Mouse (Mus musculus) brown adipose tissue, adult 24 weeks (tissue): ENCODE data around the gene Cd6. TPM values are rescaled to one million over a fixed set of nuclear protein-coding genes. Genes with fewer than 3 reads are reported as not detected.

Source experiments
- H3K27ac ChIP-seq: fragments of 200-500 bp; replicated peaks from 2 replicates; pipeline ENCODE4 v1.5.1; 2012; ENCODE audit warnings: low read depth, mild to moderate bottlenecking, low read length
- H3K4me1 ChIP-seq: fragments of 200-500 bp; 2 replicates; pipeline ENCODE4 v1.6.1; 2012; ENCODE audit warnings: low read length, mixed read lengths; ENCODE audit not compliant: control insufficient read depth, insufficient read depth, insufficient read length
- H3K4me3 ChIP-seq: fragments of 200-500 bp; 2 replicates; pipeline ENCODE4 v1.5.1; 2012; ENCODE audit warnings: low read depth, mild to moderate bottlenecking, low read length, moderate library complexity; ENCODE audit not compliant: insufficient read depth
- polyA plus RNA-seq: library from polyadenylated mRNA; stranded (reverse); fragments of >200 nt; gene quantifications from 2 replicates; pipeline ENCODE4 v1.2.4, GENCODE M21; 2012; ENCODE audit not compliant: missing spikeins, insufficient read depth, insufficient read length

Cd6 gene
- polyA plus RNA-seq, 1 experiment = not detected

DNA sequence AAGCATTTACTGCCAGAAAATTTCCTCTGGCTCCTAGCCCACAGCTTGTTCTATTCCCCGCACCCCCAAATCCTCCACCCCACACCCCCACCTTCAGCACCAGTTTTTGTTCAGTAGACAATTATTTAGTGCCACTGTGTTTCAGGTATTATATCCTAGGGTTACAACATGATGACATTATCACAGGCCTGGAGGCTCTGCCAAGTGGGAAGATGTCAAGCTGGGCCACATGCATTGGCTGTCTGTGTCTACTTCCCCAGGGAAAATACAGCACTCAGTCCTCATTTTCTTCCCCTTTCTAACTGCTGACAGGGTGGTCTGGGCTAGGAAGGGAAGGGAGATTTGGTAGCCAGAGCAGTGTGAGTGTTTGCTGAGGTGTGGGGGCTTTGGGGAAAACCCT, 34.9 kb downstream of the Cd6 start:
- no peak overlapping the region for H3K4me3 ChIP-seq
- H3K4me1 ChIP-seq = no peaks in the 10 kb centered on the region
- H3K27ac ChIP-seq = no peak overlapping the region

DNA sequence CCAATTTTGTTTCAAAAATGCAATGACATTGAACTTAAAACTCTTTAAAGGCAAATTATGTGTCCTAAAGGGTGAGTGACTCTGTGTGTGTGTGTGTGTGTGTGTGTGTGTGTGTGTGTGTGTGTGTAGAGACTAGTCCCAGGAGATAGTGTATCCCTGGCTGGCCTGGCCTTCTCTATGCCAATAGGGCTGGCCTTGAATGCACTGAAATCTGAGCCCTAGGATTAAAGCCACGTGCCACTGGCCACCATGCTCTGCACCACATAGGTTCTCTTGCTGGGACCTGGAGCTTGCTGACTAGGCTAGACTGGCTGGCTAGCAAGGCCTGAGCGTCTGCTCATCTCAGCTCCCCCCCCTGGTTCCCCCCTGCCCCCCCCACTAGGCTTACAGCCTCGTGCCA, 36.8 kb downstream of the Cd6 start:
- no peak overlapping the region for H3K27ac ChIP-seq

DNA sequence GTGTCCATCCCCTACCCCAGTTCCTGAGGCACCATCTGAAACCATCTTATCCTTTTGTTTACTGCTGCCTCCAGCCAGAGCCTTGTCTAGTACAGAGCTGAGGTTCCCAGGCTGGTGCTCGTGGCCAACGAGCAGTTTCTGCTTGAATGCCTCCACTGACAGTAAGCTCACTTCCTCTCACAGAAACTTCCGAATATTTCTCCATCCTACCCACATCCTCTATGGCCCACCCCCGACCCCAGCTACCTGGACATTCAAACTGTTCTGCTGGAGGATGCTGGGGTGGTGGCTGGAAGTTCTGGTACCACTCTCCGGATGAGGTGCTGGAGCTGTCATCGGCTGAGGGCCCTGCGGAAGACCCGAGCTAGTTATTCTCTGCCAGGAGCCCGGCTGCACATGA, 39.5 kb downstream of the Cd6 start:
- no peaks in the 10 kb centered on the region for H3K4me1 ChIP-seq
- H3K27ac ChIP-seq = no peak overlapping the region
- no peak overlapping the region for H3K4me3 ChIP-seq

More for the DNA sequence above, 36.8 kb downstream of the Cd6 start:
- H3K4me1 ChIP-seq = no peaks in the 10 kb centered on the region
- no peak overlapping the region for H3K4me3 ChIP-seq

- H3K4me1 ChIP-seq = no peaks in the 10 kb centered on the region
- no peak overlapping the region for H3K27ac ChIP-seq
- no peak overlapping the region for H3K4me3 ChIP-seq
Observed at GRCm38 (mm10) chr19:10788242-10788641, 41.6 kb downstream of the Cd6 start.

DNA sequence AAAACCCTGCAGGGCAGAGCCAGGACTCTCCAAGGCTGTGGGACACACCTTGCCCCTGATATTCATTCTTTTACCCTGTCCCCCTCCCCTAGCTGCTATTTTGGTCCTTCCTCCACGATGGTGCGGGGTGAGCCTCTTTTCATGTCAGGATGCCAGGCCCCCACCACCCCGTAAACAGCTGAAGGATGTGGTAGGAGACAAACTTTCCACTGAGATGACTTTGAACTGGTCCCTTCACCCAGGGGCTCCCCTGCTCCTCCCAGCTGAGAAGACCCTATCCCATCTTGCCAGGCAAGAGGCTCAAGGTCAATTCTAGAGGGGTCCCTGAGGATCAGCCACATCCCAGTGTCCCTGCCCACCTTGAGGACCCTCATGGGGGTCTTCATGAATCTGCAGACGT, 42.5 kb downstream of the Cd6 start:
- Histone ChIP-seq H3K4me3 (no peak overlapping the region), H3K4me1 (no peaks in the 10 kb centered on the region), H3K27ac (no peak overlapping the region)

- H3K4me3 ChIP-seq = no peak overlapping the region
- H3K4me1 ChIP-seq = no peaks in the 10 kb centered on the region
- H3K27ac ChIP-seq = no peak overlapping the region
Observed at GRCm38 (mm10) chr19:10786753-10787152, 43.1 kb downstream of the Cd6 start.

- no peaks in the 10 kb centered on the region for H3K4me1 ChIP-seq
- no peak overlapping the region for H3K27ac ChIP-seq
- H3K4me3 ChIP-seq = no peak overlapping the region
Observed at GRCm38 (mm10) chr19:10784796-10785459, 44.9 kb downstream of the Cd6 start.

- Histone ChIP-seq H3K4me3 (no peak overlapping the region), H3K4me1 (no peaks in the 10 kb centered on the region), H3K27ac (no peak overlapping the region)
Observed at GRCm38 (mm10) chr19:10784061-10784460, 45.8 kb downstream of the Cd6 start.

DNA sequence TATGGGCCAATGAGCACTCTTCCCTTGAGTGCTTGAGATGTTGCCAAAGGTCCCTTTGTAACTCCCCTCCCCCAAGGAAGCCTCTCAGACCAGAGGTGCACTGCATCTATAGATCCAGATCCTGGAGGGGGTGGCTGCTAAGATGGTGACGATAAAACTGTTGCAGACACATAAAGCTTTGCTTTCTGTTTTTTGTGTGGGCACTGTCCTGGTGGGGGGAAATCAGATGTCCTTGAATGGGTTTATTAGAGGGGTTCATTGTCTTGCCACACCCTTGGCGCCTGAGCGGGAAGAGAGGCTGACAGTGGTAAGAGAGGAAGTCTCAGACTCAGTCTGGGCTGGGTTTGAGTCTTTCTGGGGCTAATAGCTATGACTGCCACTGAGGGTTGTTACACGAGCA, 46.7 kb downstream of the Cd6 start:
- Histone ChIP-seq H3K4me1 (no peaks in the 10 kb centered on the region), H3K27ac (no peak overlapping the region), H3K4me3 (no peak overlapping the region)

- Histone ChIP-seq H3K27ac (0 out of 2 replicates have a peak overlapping the region, but pooled peaks have one; percentile 17), H3K4me3 (no peak overlapping the region), H3K4me1 (no peaks in the 10 kb centered on the region)
Observed at GRCm38 (mm10) chr19:10781641-10782040, 48.2 kb downstream of the Cd6 start.

DNA sequence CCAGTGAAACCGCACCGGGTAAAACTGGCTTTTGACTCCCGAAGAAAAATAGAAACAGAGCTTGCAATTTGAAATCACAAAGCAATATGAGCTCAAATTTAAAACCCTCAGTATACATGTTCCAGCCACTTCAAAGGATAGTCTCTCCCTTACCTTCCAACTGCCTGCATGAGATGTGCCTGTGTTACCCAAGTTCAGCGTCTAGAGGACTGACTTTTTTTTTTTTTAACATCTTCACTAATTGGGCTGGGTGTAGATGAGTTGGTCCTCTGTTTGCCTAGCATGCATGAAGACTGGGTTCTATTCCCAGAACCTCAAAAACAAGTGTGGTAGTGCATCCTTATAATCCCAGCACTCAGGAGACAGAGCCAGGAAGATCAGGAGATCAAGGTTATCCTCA, 53.0 kb downstream of the Cd6 start:
- no peak overlapping the region for H3K4me3 ChIP-seq
- H3K4me1 ChIP-seq = no peaks in the 10 kb centered on the region
- no peak overlapping the region for H3K27ac ChIP-seq

DNA sequence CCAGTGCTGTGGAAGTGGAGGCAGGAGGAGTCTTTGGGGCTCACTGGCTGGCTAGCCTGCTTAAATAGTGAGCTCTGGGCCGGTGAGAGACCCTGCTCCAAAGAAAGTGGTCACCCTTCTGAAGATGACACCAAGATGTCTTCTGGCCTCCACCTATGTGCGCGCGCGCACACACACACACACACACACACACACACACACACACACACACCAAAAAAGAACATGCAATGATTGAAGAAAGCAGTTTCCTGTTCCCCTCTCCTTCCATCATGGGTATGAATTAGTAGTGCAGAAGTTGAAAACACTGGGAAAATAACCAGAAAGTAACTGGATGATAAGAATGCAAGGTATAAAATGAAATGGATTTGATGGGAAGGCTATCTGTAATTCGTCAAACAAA, 55.7 kb downstream of the Cd6 start:
- Histone ChIP-seq H3K4me3 (no peak overlapping the region), H3K4me1 (no peaks in the 10 kb centered on the region), H3K27ac (no peak overlapping the region)

DNA sequence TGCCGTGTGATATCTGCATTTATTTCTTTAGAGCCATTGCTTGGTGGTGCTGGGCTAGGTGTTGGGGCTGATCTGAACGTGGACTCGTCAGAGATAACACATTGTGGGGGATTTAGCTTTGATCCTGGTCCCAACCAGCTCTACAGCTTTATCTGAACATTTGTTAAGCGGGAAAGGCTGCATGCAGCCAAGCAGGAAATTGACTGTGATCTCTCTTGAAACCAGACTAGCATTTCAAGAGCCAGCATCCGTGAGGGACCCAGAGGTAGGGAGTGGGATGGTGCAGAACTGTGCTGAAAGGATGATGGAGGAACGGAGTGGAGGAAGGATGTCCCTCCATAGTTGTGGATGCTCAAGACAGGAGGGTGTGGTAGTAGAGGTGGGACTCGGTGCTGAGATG, 56.5 kb downstream of the Cd6 start:
- Histone ChIP-seq H3K27ac (no peak overlapping the region), H3K4me1 (no peaks in the 10 kb centered on the region), H3K4me3 (no peak overlapping the region)

GRCm38 (mm10) chr19:10772866-10773265, 57.0 kb downstream of the Cd6 start:
- no peak overlapping the region for H3K4me3 ChIP-seq

GRCm38 (mm10) chr19:10771995-10772394, 57.9 kb downstream of the Cd6 start:
- no peak overlapping the region for H3K4me3 ChIP-seq
- H3K4me1 ChIP-seq = no peaks in the 10 kb centered on the region
- H3K27ac ChIP-seq = no peak overlapping the region

More at GRCm38 (mm10) chr19:10772866-10773265, 57.0 kb downstream of the Cd6 start:
- no peak overlapping the region for H3K27ac ChIP-seq
- H3K4me1 ChIP-seq = no peaks in the 10 kb centered on the region

- Histone ChIP-seq H3K4me3 (no peak overlapping the region), H3K27ac (no peak overlapping the region), H3K4me1 (no peaks in the 10 kb centered on the region)
Observed at GRCm38 (mm10) chr19:10769429-10770195, 60.2 kb downstream of the Cd6 start.
